Mouse (Mus musculus) erythroblast, embryonic 14.5 days (primary cell): ENCODE results near the gene Hormad2.

Experiments used
- GATA1 ChIP-seq: IDR thresholded peaks from 2 replicates; pipeline ENCODE4 v1.6.1; 2012; ENCODE audit warnings: low read length, inconsistent platforms, mixed read lengths
- TAL1 ChIP-seq: IDR thresholded peaks from 3 replicates; pipeline ENCODE4 v1.6.1; 2012; ENCODE audit warnings: low read length, inconsistent platforms, mixed read lengths

DNA sequence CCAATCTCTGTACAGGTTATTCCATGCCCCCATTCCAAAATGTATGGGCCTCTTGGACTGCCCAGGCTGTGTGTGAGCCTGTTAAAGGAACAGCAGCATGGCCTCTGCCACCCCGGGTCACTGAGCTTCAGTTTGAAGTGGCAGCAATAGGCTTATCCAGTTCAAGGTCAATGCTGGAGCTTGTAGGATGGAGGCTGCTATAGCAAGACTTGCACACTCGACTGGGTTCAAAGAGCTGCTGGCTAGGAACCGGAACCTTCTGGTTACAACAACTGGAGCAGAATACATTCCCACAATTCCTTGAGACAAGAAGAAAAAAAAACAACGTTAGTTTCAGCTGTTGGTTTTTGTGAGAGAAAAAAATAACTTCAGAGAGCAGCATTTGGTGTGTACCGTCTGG, 41.7 kb upstream of the Hormad2 start:
- TF ChIP-seq GATA1 (no peak), TAL1 (no peak)
